Mouse (Mus musculus): ENCODE measurements around the gene Vsig8. TPM values are rescaled to one million over a fixed set of nuclear protein-coding genes. Genes with fewer than 3 reads are reported as not detected.

The Vsig8 gene
- polyA plus RNA-seq, 1 experiment from 2014 or later: 0.04 TPM

GRCm38 (mm10) chr1:172584271-172584670 is 28.5 kb downstream of the Vsig8 start:
- TF ChIP-seq CTCF (IDR thresholded peaks at IDR 0.05): no peak
- ATAC-seq: no peak
- in situ Hi-C loops (cut with MboI; ENCODE audit: low pct_unique_long_range_greater_than_20kb): no loop called here
- no peak for DNase-seq (ENCODE audit: low read depth, low spot score)
- CTCF ChIA-PET: no interaction called here
- peaks cover 13% of the 10 kb centered on the region for H3K27me3 ChIP-seq
- POLR2A ChIA-PET: no interaction called here

DNA sequence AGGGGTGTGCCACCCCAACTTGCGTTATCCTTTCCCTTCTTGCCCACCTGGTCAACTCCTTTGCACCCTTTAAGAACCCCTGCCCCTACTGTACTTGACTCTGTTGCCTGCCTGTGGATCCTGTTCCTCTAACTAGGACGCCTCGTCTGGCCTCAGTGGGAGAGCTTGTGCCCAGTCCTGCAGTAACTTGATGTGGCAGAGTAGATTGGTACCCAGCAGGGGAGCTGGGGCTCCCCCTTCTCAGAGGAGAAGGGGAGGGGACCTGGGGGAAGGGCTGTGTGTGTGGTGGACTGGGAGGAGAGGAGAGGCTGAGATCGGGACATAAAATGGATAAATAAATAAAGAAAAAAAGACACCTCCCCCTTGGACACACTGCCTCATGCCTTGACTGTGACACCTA is 29.3 kb downstream of the Vsig8 start:
- in situ Hi-C loops (cut with MboI; ENCODE audit: low pct_unique_long_range_greater_than_20kb): no loop called here
- DNase-seq (ENCODE audit: low read depth, low spot score) (no peak), ATAC-seq (no peak)
- H3K27me3 ChIP-seq: peaks cover 13% of the 10 kb centered on the region
- POLR2A ChIA-PET: no interaction called here
- no peak for TF ChIP-seq CTCF (IDR thresholded peaks at IDR 0.05)
- CTCF ChIA-PET: interaction anchor here (1.4 kb wide), 1 partner anchor 56 kb away, joined by 3 read pairs; no protein-coding TSS in a partner anchor

DNA sequence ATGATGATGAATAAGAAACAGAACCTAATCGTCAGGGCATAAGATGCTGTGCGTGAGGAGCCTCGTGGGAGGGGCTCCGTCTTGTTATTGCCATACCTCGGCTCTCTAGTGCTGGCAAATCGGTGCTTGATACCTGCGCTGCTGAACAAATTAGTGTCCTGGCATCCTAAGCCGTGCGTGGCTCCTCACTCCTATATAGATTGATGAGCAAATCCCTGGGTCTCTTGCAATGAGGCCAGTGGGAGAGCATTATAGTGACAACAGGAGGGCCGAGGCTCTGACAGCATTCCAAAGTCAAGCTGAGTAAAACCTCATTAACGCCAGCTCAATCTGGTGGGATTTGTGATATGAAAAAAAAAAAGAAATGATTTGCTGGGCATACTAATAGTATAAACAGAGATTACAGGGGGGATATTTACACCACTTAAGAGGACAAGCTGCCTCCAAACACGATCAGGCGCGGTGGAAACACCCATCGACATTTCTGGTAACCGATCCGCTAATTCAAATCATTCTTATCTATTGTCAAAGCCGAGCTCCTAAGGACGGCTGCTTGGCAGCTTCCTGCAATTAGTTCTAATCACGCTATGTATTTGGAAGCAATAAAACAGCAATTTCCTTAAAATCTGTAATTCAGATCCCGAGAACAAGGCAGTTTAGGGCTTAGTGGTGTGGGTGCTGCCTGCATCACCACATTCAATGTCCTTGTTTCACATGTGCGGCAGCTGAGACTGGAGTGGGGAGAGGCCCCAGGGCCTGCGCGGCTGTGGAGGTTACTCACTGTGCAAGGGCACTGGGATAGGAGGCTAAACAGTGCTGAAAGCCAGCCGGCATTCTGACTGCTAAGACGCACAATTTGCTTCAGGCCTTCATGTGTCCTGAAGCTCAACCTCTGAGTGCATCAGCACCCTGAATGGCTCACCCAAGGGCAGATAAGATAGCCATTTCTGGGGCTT is 30.2 kb downstream of the Vsig8 start:
- CTCF ChIA-PET: interaction anchor here (0.5 to 1.4 kb wide), 2 partner anchors 10 to 57 kb away, joined by 3 read pairs; no protein-coding TSS in a partner anchor
- no peak for TF ChIP-seq CTCF (IDR thresholded peaks at IDR 0.05)
- DNase-seq (ENCODE audit: low read depth, low spot score) (no peak), ATAC-seq (no peak)
- in situ Hi-C loops (cut with MboI; ENCODE audit: low pct_unique_long_range_greater_than_20kb): no loop called here
- H3K27me3 ChIP-seq: peaks cover 13% of the 10 kb centered on the region
- POLR2A ChIA-PET: no interaction called here

DNA sequence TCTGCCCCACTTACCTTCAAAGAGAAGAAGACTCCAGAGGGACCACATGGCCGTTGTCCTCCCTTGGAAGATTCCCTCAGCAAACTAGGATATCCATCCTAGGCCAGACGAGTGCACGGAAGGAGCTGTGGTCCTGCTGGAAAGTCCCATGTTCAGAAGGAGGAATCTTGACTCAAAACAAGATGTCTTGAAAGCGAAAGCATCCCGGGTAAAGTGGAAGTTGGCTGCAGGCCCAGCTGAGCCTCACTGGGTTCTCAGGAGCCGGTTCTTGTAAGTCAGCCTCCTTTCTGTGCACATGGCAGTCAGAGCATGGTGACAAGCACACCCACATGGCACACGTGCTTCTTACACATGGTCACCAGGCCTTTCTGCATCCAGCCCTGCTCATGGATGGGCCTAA is 34.6 kb downstream of the Vsig8 start, which contains the start of gene Slamf8:
Slamf8 (minus strand) TSS at position 184 of the 400 bp plus-strand sequence.
- CTCF ChIA-PET: no interaction called here
- TF ChIP-seq CTCF (IDR thresholded peaks at IDR 0.05): no peak
- ATAC-seq: no peak
- no peak for DNase-seq (ENCODE audit: low read depth, low spot score)
- POLR2A ChIA-PET: no interaction called here
- in situ Hi-C loops (cut with MboI; ENCODE audit: low pct_unique_long_range_greater_than_20kb): no loop called here
- peaks cover 12% of the 10 kb centered on the region for H3K27me3 ChIP-seq

DNA sequence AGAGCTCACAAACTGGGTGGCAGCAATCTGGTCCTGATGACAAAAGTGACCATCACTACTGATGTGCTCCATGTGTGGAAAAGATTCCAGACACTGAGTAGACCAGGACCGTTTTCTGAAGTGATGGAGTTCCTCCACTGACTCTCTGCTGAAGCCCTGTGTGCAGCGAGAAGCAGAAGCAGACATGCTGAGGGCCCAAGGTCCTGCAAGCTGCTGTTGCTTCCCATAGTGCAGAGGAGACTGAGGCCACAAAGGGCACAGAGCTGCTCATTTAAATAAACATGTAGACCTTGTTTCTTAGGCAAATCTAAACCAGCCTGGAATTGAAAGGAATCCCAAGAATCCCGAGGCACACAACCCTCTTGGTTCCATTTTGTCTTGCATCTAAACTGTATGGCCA is 37.6 kb downstream of the Vsig8 start:
- CTCF ChIA-PET: interaction anchor here (1.7 kb wide), 1 partner anchor 64 kb away, joined by 5 read pairs; no protein-coding TSS in a partner anchor
- in situ Hi-C loops (cut with MboI; ENCODE audit: low pct_unique_long_range_greater_than_20kb): no loop called here
- H3K27me3 ChIP-seq: peaks cover 9% of the 10 kb centered on the region

DNA sequence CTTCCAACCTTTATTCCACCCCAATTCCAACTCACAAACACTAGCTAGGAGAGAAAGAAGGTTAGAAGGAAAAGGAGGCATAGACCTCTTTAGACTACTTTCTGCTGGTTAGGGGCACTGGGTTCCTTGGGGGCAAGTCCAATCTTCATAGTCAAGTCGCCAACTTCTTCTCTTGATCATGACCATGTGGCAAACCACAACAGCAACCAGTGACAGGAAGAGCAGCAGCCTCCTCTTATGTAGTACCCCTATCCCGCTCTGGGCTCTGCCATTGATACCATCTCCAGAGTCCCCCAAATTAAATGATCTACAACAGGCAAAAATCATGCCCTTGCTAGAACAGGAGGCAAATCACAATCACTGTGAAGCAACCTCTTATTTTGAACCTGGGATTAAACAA is 38.2 kb downstream of the Vsig8 start:
- ATAC-seq (no peak), DNase-seq (ENCODE audit: low read depth, low spot score) (no peak)
- ChIA-PET POLR2A (no interaction called here), CTCF (interaction anchor here (1.2 kb wide), 1 partner anchor 110 kb away, joined by 3 read pairs; no protein-coding TSS in a partner anchor)
- in situ Hi-C loops (cut with MboI; ENCODE audit: low pct_unique_long_range_greater_than_20kb): no loop called here
- TF ChIP-seq CTCF (IDR thresholded peaks at IDR 0.05): no peak
- peaks cover 13% of the 10 kb centered on the region for H3K27me3 ChIP-seq

More for the DNA sequence above, 37.6 kb downstream of the Vsig8 start:
- ATAC-seq (no peak), DNase-seq (ENCODE audit: low read depth, low spot score) (no peak)
- no peak for TF ChIP-seq CTCF (IDR thresholded peaks at IDR 0.05)
- POLR2A ChIA-PET: no interaction called here

GRCm38 (mm10) chr1:172594495-172594894 is 38.8 kb downstream of the Vsig8 start:
- peak; percentile 74 for TF ChIP-seq CTCF (IDR thresholded peaks at IDR 0.05)
- peak; percentile 40 for ATAC-seq

GRCm38 (mm10) chr1:172602326-172602725 is 46.6 kb downstream of the Vsig8 start, which contains the start of gene Fcrl6:
Gene Fcrl6, minus strand, starts transcription at chr1:172602551.
- CTCF ChIA-PET: no interaction called here
- no peak for DNase-seq (ENCODE audit: low read depth, low spot score)
- in situ Hi-C loops (cut with MboI; ENCODE audit: low pct_unique_long_range_greater_than_20kb): no loop called here
- POLR2A ChIA-PET: no interaction called here
- H3K27me3 ChIP-seq: peaks cover 17% of the 10 kb centered on the region
- no peak for TF ChIP-seq CTCF (IDR thresholded peaks at IDR 0.05)
- no peak for ATAC-seq

More at GRCm38 (mm10) chr1:172594495-172594894, 38.8 kb downstream of the Vsig8 start:
- in situ Hi-C loops (cut with MboI; ENCODE audit: low pct_unique_long_range_greater_than_20kb): no loop called here
- CTCF ChIA-PET: interaction anchor here (0.7 to 1.2 kb wide), 3 partner anchors 9 to 111 kb away, joined by 3 read pairs; no protein-coding TSS in a partner anchor
- no peak for DNase-seq (ENCODE audit: low read depth, low spot score)
- POLR2A ChIA-PET: no interaction called here
- H3K27me3 ChIP-seq: peaks cover 13% of the 10 kb centered on the region

DNA sequence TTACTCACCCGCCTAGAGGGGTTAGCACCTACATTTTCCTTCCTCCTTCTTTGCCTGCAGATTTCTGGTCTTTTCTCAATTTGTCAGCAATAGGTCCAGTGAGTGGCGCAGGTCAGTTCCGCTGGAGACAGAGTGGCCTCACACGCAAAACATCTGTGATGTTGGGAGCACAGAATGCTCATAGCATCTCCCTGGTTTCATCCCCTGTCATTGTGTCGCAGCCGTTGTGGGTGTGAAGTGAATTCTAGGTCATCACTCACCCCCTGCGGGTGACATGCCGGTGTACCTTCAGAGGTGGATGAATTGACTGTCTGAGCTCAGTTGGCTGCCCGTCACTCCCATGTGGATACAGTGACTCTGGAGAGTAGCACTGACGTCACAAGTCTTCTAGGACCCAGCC is 55.6 kb downstream of the Vsig8 start:
- H3K27me3 ChIP-seq: peaks cover 7% of the 10 kb centered on the region
- ChIA-PET POLR2A (no interaction called here), CTCF (no interaction called here)
- no peak for DNase-seq (ENCODE audit: low read depth, low spot score)
- TF ChIP-seq CTCF (IDR thresholded peaks at IDR 0.05): no peak
- in situ Hi-C loops (cut with MboI; ENCODE audit: low pct_unique_long_range_greater_than_20kb): no loop called here
- ATAC-seq: no peak

DNA sequence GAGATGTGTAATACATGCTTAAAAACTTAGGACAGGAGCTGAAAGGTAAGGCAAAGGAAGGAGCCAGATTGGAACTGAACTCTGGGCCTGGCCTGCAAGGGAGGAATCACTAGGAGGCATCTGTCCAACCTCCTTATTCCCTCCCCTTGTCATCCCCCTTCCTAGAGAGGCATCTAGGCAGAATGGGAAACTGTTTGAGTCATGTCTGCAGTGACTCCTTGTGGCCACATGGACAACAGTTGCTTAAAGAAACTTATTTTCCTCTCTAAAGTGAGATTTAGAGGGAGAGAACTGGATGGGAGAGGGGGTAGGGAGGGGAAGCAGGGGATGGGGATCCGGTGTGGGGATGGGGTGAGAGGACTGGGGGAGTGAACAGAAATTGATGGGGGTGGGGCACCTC is 57.0 kb downstream of the Vsig8 start:
- ChIA-PET CTCF (no interaction called here), POLR2A (interaction anchor here (0.6 kb wide), 1 partner anchor 232 kb away, joined by 3 read pairs; no protein-coding TSS in a partner anchor)

More for the DNA sequence above, 57.0 kb downstream of the Vsig8 start:
- DNase-seq (ENCODE audit: low read depth, low spot score) (no peak), ATAC-seq (no peak)
- peaks cover 13% of the 10 kb centered on the region for H3K27me3 ChIP-seq
- in situ Hi-C loops (cut with MboI; ENCODE audit: low pct_unique_long_range_greater_than_20kb): no loop called here
- peak; percentile 18 for TF ChIP-seq CTCF (IDR thresholded peaks at IDR 0.05)

Other genes with a start within 250 kb of the Vsig8 start
- gene Kcnj9, start 226.6 kb upstream of the Vsig8 start, polyA plus RNA-seq (2021): 0.08 TPM
- gene Kcnj10, start 214.7 kb upstream of the Vsig8 start, polyA plus RNA-seq (2021): 0.04 TPM
- gene Pigm, start 179.4 kb upstream of the Vsig8 start, polyA plus RNA-seq (2021): 6.6 TPM
- 0.08 TPM for gene Slamf9, start 80.6 kb upstream of the Vsig8 start, polyA plus RNA-seq (2021)
- 11.0 TPM for gene Igsf9, start 74.2 kb upstream of the Vsig8 start, polyA plus RNA-seq (2021)
- 609 TPM for gene Tagln2, start 55.9 kb upstream of the Vsig8 start, polyA plus RNA-seq (2021)
- 0.08 TPM for gene Cfap45, start 35.1 kb upstream of the Vsig8 start, polyA plus RNA-seq (2021)
- gene Slamf8, start 34.6 kb downstream of the Vsig8 start, polyA plus RNA-seq (2021): not detected
- gene Fcrl6, start 46.6 kb downstream of the Vsig8 start, polyA plus RNA-seq (2021): not detected
- 0.78 TPM for gene Dusp23, start 77.0 kb downstream of the Vsig8 start, polyA plus RNA-seq (2021)
- 0.04 TPM for gene Crp, start 142.1 kb downstream of the Vsig8 start, polyA plus RNA-seq (2021)

All from Patski (cell line).